Mouse (Mus musculus): Measurements from ENCODE around the gene Tsr1. TPM values are rescaled to one million over a fixed set of nuclear protein-coding genes. Genes with fewer than 3 reads are reported as not detected.

The Tsr1 gene
- 10 to 100 TPM; 25.7 to 26.1 TPM for total RNA-seq (2021)
- long read RNA-seq, experiment 1, transcript Tsr1-201 (15 exons, 3,389 nt), result major isoform, 32 of 41 reads
- long read RNA-seq, experiment 1, partial matches to known transcripts, result 6 of 41 reads
- long read RNA-seq, experiment 1, other reads (novel, unspliced or antisense), result 3 of 41 reads
- long read RNA-seq, experiment 2, transcript Tsr1-201 (15 exons, 3,389 nt), result major isoform, 18 of 22 reads
- long read RNA-seq, experiment 2, partial matches to known transcripts, result 2 of 22 reads
- long read RNA-seq, experiment 2, other reads (novel, unspliced or antisense), result 2 of 22 reads

DNA sequence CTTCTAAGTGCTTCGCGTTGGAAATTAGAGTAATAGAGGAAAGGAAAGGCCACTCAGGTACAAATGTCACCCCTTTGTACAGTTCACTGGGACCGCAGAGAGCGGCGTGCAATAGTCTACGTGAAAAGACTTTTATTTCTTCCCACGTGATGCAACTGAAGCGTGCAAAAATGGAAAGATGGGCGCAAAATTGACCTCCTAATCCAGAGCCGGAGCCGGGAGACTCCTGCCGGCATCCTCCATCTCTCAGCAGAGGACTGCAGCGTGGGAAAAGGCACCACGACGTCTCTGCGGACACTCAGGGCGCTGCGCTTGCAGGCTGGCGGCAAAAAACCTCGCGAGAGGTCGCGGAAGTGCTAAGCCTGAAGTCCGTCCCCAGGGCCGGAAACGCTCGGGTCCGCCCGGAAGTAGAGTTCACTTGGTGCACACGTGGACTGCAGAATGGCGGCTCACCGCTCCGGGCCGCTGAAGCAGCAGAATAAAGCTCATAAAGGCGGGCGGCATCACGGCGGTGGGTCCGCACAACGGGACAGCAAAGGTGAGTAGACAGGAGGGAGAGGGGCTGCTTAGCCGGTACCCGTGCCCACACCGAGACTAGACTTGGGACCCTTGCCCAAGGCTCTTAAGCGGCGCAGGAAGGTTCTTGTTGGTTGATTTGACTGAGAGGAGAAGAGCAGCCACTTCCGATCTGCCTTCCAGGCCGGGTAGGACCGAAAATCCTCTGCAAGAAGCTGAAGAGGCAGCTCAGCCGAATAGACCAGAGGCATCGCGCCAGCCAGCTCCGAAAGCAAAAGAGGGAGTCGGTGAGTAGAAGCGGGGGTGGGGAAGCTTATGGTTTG is at the start of gene Tsr1:
Gene Tsr1 (plus strand): TSS at position 394 of the 839 bp plus-strand sequence.
- peak; percentile 88 for DNase-seq

DNA sequence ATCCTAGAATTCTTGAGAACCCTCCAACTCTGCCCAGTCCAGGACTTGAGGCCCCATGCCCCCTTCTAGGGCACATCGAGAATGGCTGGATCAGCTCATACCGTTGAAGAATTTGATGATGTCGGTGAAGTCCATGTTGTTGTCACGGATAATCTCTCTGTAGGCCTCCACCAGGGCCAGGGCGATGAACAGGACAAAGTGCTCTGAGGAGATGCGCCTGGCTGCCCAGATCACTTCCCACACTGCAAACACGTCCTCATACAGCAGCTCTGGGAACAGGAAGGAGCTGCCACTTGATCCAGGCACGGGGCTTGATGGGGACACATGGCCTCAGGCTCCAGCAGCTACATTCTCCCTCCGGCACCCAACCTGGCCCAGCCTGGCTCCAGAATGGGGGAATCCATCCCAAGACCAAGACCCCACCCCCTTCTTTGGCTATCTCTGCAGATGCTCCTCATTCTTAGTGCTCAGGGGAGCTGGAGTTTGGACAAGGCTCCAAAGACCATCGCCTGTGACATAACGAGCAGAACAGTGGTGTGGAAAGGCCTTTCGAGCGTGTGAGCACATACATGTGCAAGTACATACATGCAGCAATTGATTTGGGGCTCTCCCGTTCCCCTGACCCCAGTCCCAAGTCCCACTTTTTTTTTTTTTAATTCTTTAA is 46.7 kb upstream of the Tsr1 start:
- no peak for DNase-seq

DNA sequence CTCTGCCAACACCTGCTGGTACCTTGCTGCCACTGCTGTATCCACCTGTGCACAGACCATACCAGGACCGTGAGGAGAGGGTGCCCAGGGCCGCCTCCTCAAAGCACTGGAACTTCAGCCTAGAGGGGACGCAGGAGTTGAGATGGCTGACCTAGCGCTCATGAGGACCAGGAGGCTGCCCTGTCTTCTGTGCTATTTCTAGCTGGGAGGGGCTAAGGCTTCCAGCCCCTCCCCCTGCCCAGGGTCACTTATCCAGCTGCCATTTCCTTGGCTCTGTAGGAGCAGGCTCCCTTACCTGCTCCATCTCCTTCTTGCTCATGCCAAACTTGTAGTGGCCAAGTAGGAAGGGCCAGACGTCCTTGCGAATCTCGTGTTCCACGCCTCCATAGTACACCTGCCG is 40.1 kb upstream of the Tsr1 start:
- DNase-seq, result no peak

DNA sequence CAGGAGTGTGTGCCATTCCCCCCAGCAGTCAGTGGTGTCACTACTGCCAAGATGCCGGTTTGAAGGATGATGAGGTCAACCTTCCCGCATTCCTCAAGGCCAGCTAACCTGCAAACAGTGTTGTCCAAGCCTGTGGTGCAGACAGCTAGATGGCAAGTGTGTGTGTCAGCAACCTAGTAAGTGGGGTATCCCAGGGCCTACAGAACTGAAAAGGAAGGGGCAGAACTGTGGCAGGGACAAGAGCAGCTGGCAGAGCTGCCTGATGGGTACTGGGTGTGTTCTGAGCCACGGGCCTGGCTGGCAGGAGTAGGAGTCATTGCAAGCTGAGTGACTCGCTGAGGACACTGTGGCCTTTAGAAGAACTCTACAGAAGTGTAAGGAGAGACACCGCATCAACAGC is 35.7 kb upstream of the Tsr1 start:
- no peak for DNase-seq

DNA sequence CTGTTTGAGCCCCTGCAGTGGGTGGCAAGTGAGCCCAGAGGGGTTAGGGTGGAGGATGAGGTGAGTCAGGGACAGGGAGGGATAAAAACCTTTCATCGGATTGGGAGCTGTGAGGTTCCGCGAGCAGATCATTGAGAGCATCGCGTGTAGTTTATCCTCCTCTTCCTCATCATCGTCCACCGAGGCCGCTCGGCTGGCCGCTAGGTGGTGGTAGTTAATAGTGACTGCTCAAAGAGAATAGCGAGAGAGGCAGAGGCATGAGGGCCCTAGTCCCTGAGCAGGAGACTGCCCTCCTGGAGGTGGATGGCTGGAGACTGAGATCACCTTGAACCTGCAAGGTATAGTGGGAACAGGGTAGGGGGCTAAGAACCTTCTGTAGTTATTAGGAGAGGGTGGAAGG is 34.4 kb upstream of the Tsr1 start:
- peak; percentile 40 for DNase-seq

DNA sequence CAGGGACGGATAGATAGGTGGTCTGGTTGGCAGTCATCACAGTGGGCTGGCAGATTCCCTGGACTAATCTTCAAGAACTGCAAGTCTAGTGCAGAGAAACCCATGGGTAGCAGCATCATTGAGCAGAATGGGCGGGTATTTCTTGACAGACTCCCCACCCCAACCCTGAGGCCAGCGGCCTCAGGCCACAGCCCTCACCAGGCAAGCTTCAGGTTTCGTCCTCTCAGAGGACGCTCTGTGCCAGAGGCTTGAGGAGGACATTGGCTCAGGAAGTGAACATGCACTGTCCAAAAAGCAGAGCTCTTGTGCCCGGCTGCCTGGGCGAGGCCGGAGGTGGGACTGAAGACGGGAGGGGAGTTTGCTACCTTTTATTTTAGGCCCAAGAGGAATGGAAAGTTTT is 33.5 kb upstream of the Tsr1 start:
- DNase-seq, result no peak

DNA sequence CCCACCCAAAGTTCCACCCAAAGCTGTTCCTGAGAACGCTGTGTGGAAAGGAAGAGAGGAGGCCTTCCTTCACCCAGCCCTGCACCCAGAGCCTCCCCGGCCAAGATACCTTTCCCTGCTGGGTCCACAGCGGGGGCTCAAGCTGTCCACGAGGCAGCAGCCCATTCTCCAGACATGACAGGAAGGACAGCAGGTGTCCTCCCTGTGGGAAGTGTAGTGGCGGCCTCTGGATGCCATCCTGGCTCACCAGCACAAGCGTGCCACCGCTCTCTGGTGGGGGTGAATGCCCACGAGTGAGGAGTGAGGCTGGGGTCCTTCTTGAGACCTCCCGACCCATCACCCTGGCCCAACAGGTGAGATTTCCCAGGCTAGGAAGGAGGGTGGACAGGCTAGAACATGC is 32.6 kb upstream of the Tsr1 start:
- DNase-seq, result no peak

DNA sequence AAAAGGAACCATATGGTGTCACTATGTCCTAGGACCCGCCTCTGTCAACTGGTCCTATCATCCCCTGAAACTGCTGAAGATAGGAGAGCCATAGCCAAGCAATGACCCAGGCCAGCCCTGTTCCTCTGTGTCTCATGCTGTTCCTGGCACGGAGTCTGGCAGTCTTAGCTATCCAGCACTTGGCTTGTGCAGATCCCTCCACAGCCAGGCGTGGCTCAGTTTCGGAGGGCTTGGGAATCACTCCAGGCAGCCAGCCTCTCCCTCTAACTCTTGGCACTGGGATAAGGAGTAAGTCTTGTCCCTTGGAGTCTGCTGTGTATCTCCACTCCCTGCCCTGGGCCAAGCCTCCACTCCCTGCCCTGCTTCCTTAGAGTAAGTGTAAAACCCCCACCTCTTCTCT is 31.2 kb upstream of the Tsr1 start:
- DNase-seq, result peak; percentile 85

DNA sequence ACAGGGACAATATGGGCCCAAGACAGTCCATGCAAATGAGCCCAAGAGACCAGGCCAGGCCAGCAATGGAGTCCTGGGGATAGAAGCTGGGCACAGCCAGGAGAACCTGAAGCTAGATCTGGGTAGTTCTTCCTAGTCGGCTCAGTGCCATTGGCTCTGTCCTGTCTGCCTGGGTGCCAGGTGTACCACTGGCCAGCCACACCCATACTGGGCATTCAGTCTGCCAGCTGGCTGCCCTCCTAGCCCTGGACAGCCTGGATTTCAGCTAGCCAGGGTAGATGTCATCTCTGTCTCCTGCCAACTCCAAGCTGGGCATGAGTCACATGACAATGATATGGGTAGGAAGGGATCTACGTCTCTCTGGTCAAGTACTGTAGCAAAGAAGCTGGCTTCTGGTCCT is 30.7 kb upstream of the Tsr1 start:
- peak; percentile 86 for DNase-seq

DNA sequence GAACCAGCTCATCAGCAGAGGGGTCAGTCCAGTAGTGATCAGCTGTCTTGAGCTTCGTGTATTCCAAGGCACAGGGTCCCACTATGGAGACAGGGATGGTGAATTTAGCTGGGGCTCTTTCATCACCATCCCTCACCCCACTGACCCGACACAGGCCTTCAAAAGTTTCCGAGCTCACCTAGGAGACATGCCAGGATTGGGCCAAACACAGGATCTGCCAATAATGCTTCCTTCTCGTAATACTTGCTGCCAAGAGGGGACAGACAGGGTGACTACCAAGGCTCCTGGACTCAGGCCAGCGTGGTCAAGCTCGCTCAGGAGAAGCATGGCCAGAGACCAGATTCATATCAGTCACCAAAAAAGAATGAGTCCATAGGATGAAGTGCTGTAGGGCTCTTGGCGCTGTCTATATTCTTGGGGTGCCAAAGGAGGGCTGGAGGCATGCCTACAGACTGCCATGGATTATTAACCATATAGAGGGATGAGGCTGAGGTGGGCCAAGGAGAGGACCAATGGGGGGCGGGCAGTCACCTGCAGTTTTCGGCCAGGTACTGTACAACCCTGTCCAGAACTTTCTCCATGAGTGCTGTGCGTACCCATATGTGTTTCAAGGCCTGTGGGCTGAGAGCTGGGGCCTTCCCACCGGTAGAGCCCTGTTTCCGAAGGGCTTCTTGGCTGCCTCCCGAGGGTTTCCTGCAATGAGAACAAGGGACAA is 29.7 kb upstream of the Tsr1 start:
- DNase-seq, result peak; percentile 34

DNA sequence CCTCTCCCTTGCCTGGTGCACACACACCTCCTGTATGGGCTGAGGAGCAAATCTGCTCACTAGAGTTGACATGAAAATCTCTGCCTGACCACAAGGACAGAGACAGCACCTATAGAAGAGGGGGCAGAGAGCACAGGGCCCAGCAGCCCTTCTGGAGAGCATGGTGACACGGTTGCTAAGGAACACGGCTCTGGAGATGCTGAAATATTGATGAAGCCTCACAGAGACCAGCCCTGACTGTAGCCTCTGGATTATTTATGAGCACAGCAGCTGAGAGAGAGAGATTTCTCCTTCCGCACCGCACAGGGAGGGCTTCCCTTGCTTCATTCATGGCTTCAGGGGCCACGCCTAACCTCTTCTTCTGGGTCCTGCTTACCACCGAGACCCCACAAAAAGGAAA is 28.3 kb upstream of the Tsr1 start:
- no peak for DNase-seq

DNA sequence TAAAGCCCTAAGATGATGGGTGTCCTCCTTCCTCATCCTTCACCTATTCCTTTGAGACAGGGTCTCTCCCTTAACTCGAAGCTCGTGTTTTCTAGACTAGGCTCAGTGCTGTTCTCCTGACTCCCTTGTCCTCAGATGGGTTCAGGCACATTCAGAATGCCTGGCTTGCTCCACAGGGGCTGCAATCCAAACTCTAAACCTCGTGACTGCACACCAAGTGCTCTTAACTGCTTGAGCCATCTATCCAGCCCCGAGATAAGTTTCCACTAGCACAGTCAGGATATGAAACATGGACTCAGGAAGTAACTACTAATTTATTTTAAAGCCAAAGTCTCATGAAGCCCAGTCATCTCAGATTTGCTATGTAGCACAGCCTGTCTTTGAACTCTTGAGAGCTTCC is 27.3 kb upstream of the Tsr1 start:
- peak; percentile 34 for DNase-seq

DNA sequence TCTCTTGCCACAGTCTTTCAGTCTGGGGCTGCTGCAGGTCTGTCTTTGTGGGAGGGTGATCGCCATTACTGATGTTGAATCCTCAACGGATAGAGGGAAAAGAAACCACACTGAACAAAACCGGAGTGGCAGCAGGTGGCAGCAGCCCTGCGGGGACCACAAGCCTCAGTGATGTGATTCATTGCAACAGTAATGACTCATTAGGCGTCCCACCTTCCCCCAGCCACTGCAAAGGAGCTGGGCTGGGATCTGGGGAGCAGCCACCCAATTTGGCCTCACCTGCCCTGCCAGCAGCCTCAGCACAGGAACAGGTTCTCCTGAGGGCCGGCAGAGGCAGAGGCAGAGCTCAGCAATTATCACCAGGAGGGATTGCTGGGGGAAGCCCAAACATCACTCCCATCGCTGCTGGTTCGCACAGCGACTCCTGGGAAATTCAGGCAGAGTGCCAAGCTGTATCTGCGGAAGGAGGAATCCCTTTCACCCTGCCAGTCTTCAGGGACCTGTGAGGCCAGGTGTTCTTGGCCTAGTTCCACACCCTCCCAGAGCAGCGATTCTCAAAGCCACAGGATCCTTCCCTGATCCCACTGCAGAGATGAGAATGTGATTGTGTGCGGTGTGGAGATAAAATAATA is 26.8 kb upstream of the Tsr1 start:
- no peak for DNase-seq

DNA sequence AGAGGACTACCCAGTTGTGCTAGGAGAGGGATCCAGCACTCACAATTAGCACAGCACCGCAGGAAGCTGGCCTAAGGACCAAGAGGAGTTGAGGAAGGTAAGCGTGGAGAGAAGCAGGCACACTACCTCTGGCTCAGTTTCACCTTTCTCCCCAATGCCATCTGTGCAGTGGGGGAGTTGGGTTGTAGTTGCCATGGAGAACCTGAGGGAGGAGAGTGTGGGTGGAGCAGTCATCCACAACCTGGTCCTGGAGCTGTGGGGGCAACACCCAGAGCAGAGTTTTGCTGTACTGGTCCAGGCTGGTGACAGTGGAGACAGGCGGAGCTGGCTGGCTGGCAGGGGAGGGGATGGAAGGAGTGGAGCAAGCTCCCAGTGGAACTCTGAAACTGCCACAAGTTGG is 23.2 kb upstream of the Tsr1 start:
- no peak for DNase-seq

DNA sequence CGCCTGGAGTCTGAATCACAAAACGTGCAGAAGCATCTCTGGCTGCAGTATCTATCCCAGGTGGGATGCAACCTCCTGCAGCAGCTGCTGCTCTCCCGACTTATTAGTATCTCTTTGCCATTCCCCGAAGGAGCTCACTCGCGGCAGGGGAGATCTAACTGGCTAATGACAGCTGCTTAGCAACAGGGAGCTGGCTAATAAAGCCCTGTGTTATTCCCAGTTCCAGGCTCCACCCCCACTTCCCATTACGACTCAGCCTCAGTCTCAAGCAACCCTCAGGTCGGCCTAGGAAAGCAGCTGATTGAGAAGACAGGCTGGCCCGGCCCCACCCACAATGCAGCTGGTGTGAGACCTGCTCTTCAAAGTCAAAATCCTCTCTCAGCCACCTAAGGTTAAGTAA is 21.1 kb upstream of the Tsr1 start:
- DNase-seq, result peak; percentile 43

DNA sequence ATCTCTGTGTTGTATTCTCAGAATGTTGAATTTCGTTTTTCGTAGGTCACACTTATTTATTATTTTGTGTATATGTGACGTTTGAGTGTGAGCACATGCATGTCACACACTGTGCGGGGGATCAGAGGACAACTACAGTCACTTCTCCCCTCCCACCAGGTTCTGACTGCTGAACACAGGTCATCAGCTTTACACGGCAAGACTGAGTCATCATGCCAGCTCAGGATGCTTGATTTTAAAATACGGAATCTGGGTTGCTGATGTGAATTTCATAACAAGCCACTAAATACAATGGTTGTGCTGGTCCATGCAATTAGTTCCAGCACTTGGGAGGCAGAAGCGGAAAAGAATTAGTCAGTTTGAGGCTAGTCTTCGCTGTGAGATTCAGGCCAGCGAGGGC is 16.9 kb upstream of the Tsr1 start:
- no peak for DNase-seq

DNA sequence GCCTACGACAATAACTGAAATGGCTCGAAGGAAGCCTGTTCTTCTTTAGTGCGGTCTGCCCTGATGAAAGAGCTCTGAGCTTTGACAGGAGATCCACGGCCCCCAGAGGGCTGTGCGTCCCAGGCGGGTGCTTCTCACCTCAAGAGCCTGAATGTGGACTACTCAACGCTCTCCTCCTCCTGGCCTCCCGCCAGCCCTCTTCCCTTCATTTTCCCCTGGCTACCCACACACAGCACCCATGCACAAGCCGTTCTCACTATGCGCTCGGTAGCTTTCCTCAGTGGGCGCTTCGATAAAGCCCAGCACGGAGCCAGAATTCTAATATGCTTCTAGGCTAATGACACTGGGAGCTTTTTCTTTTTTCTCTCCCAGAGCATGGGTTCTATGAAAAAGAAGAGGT is 15.9 kb upstream of the Tsr1 start:
- no peak for DNase-seq

DNA sequence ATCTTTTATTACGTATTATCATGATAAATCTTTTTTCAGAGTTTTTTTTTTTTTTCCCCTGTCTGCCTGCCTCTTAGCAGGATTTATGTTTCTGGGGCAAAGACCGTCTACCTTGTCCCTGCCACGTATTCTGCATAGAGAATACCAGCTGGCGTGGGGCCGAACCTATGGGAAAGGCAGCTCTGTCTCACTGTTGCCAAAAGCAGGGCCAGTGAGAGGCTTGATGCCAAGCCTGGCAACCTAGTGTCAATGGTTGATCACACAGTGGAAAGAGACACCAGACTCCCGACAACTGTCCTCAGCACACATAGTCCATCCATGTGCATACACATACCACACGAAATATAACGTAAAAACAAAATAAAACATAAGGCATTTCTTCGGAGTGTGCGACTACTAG is 14.8 kb upstream of the Tsr1 start:
- DNase-seq, result no peak

DNA sequence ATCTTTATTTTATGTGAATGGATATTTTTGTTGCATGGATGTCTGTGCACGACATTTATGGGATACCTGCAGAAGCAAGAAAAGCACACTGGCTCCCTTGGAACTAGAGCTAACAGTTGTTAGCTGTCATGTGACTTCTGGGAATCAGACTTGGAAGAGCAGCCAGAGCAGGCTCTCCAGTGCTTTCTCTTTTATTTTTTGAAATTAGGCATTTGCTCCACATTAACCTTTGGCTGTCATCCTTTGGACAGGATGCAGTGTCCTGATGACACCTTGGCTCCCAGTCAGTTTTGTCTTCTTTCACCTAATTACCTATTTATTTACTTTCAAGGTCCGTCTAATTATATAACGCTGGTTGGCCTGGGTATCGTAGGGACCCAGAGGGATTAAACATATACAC is 3.3 kb upstream of the Tsr1 start:
- DNase-seq, result no peak

DNA sequence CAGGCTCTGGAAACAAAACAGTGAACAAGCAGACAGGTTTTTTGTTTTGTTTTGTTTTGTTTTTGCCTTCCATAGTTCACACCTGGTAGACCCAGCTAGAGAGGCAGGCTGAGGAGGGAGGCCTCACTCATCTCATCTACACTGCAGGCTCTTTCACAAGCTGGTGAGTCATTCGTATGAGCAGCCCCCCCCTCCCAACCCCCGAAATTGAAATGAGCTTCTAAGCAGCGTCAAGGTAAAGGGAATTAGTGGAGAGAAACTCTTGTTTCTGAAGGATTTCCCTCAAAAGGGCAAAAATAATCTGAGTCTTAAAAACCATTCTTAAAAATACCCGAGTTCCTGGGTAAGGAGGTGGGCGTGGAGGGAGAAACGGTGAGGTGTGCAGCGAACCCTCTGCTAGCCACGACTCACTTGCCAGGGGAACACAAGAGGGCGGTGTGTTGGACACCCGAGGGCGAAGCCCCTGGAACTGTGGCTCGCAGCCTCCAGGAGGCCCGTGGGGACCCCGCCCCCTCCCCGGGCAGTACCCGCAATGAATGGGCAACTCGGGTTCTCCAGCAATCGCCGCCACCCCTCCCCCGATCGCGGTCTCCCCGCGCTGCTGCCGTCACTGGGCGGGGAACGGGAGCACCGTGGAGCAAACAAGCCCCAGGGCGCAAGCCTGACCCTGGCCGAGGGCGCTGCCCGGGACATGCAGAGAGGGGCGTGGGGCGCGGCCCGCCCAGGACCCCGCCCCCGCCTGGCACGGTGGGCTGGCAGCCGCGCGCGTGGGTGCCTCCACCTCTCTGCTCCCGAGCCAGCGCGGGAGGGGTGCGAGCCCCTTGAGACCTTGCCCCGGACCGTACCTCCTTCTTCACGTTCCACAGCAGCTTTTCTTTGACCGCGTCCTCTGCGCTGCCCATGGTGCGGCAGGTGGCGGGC is 1.6 kb upstream of the Tsr1 start:
- peak; percentile 50 for DNase-seq
